Mouse (Mus musculus): ENCODE results near the gene Dusp12. TPM values are rescaled to one million over a fixed set of nuclear protein-coding genes. Genes with fewer than 3 reads are reported as not detected.

The Dusp12 gene
- 8.2 TPM for polyA plus RNA-seq (2015; fragmentation: Illumina TruSeq; extraction: RNeasy Lipid Tissue Mini Kit (QIAGEN cat#74804); ENCODE audit: insufficient read depth, low read depth, low replicate concordance)

GRCm38 (mm10) chr1:170884978-170885561, at the start of gene Dusp12, which contains the start of gene Gm26620:
Gene Dusp12, minus strand, starts transcription at chr1:170885540.
Gene Gm26620, plus strand, starts transcription at chr1:170885065.

GRCm38 (mm10) chr1:170927378-170927777, 42.0 kb upstream of the Dusp12 start, which contains the start of gene Fcrla:
Gene Fcrla, minus strand, starts transcription at chr1:170927583.

GRCm38 (mm10) chr1:170912891-170913615, 27.7 kb upstream of the Dusp12 start, which contains the start of gene Fcrlb:
Gene Fcrlb, minus strand, starts transcription at chr1:170912941.

GRCm38 (mm10) chr1:170867691-170868105, 17.6 kb downstream of the Dusp12 start, which contains the start of gene Atf6:
Gene Atf6, minus strand, starts transcription at chr1:170867771.

Other genes with a start within 250 kb of the Dusp12 start
- gene Olfml2b, start 241.0 kb downstream of the Dusp12 start, polyA plus RNA-seq (2015; fragmentation: Illumina TruSeq; extraction: RNeasy Lipid Tissue Mini Kit (QIAGEN cat#74804); ENCODE audit: insufficient read depth, low read depth, low replicate concordance): 4.8 TPM
- gene Atf6, start 17.8 kb downstream of the Dusp12 start, polyA plus RNA-seq (2015; fragmentation: Illumina TruSeq; extraction: RNeasy Lipid Tissue Mini Kit (QIAGEN cat#74804); ENCODE audit: insufficient read depth, low read depth, low replicate concordance): 7.7 TPM
- not detected for gene Gm26620, start 475 bp downstream of the Dusp12 start, polyA plus RNA-seq (2015; fragmentation: Illumina TruSeq; extraction: RNeasy Lipid Tissue Mini Kit (QIAGEN cat#74804); ENCODE audit: insufficient read depth, low read depth, low replicate concordance)
- gene Fcrlb, start 27.4 kb upstream of the Dusp12 start, polyA plus RNA-seq (2015; fragmentation: Illumina TruSeq; extraction: RNeasy Lipid Tissue Mini Kit (QIAGEN cat#74804); ENCODE audit: insufficient read depth, low read depth, low replicate concordance): not detected
- gene Fcrla, start 42.0 kb upstream of the Dusp12 start, polyA plus RNA-seq (2015; fragmentation: Illumina TruSeq; extraction: RNeasy Lipid Tissue Mini Kit (QIAGEN cat#74804); ENCODE audit: insufficient read depth, low read depth, low replicate concordance): not detected
- gene Fcgr2b, start 91.0 kb upstream of the Dusp12 start, polyA plus RNA-seq (2015; fragmentation: Illumina TruSeq; extraction: RNeasy Lipid Tissue Mini Kit (QIAGEN cat#74804); ENCODE audit: insufficient read depth, low read depth, low replicate concordance): 6.6 TPM
- gene Fcgr4, start 133.4 kb upstream of the Dusp12 start, polyA plus RNA-seq (2015; fragmentation: Illumina TruSeq; extraction: RNeasy Lipid Tissue Mini Kit (QIAGEN cat#74804); ENCODE audit: insufficient read depth, low read depth, low replicate concordance): 0.68 TPM
- gene Fcgr3, start 179.4 kb upstream of the Dusp12 start, polyA plus RNA-seq (2015; fragmentation: Illumina TruSeq; extraction: RNeasy Lipid Tissue Mini Kit (QIAGEN cat#74804); ENCODE audit: insufficient read depth, low read depth, low replicate concordance): 10.0 TPM
- 1.6 TPM for gene Cfap126, start 228.4 kb upstream of the Dusp12 start, polyA plus RNA-seq (2015; fragmentation: Illumina TruSeq; extraction: RNeasy Lipid Tissue Mini Kit (QIAGEN cat#74804); ENCODE audit: insufficient read depth, low read depth, low replicate concordance)

All from pancreas, adult 10 weeks (tissue).